Mouse (Mus musculus): ENCODE data around the gene Anapc4. TPM values are rescaled to one million over a fixed set of nuclear protein-coding genes. Genes with fewer than 3 reads are reported as not detected.
A peak's percentile ranks its signal among the peaks of the same experiment; 100 is the strongest.

Gene Anapc4
- polyA plus RNA-seq, 1 experiment from 2014 or later: 116 TPM

DNA sequence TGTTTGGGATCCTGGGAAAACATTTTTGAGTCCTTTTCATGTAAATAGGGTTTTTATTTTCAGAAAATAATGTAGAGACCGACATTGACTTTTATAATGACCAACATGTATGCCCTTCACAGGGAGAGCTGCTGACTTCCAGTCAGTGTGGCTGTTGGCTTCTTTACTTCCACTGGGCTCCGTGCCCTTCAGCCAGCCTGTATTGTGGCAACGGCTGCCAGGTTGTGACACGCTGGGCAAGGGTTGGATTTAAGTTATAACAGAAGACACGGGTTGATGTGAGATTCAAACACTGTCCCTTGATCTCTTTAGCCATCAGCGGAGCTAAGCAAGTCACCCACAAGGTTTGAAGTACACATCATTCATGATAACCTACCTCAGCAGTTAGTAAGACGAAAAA lies 15.1 kb upstream of the Anapc4 start:
- H3K36me3 ChIP-seq: peaks cover 38% of the 10 kb centered on the region
- WGBS: 91% methylated on average over 7 of the region's 7 CpGs
- ATAC-seq (ENCODE audit: low FRiP score): no peak
- no peaks in the 10 kb centered on the region for H3K4me1 ChIP-seq (replicated peaks)
- H3K4me2 ChIP-seq: no peak overlapping the region
- no peaks in the 10 kb centered on the region for H3K27me3 ChIP-seq
- H3K27ac ChIP-seq: no peak overlapping the region
- H3K9me3 ChIP-seq: no peaks in the 10 kb centered on the region
- H3K9ac ChIP-seq: no peak overlapping the region
- no peak overlapping the region for H3K4me3 ChIP-seq

DNA sequence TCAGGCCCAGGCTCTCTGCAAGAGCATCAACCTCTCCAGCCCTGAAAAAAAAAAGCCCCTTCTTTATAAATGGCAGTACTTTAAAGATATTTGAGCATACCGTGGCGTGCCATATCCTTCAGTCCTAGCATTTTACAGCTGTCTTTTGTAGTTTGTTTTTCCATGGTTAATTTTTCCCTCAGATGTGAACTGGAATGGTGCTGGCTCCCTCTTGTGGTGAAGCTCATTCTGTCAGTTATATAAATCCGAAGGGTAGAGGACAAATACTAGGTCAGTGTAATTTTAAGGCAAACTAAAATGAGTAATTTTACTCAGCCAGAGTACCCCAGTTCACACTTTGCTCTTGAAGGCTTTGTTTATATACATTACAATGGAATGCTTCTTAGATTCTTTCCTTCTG lies 12.1 kb upstream of the Anapc4 start:
- peaks cover 31% of the 10 kb centered on the region for H3K36me3 ChIP-seq
- no peak overlapping the region for H3K9ac ChIP-seq
- no peak for ATAC-seq (ENCODE audit: low FRiP score)
- H3K4me2 ChIP-seq: no peak overlapping the region
- 48% methylated on average over 3 of the region's 3 CpGs for WGBS
- no peak overlapping the region for H3K27ac ChIP-seq
- H3K9me3 ChIP-seq: no peaks in the 10 kb centered on the region
- H3K27me3 ChIP-seq: no peaks in the 10 kb centered on the region
- H3K4me1 ChIP-seq (replicated peaks): no peaks in the 10 kb centered on the region
- H3K4me3 ChIP-seq: no peak overlapping the region

DNA sequence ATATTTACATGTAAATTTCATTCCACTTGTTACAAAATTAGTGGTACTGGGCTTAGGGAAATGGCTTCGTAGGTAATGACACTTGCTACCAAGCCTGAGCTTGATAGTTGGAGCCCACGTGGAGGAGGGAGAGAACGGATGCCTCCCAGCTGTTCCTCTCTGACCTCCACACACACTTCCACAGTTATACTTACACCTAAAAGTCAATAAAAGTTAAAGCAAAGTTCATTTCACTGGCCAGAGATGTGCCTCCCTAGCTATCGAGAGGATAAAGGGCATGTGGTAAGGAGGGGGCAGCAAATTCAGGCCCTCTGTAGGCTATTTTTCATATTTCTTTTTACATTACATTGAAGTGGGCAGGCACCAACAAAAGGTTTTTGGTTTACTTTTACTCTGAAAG lies 5.9 kb upstream of the Anapc4 start:
- H3K27ac ChIP-seq: no peak overlapping the region
- H3K9me3 ChIP-seq: no peaks in the 10 kb centered on the region
- peaks cover 1% of the 10 kb centered on the region; the same call in 1 of the 2 replicates for H3K4me1 ChIP-seq (replicated peaks)
- no peak overlapping the region for H3K4me2 ChIP-seq
- ATAC-seq (ENCODE audit: low FRiP score): no peak
- 93% methylated on average over 4 of the region's 4 CpGs for WGBS
- H3K9ac ChIP-seq: no peak overlapping the region
- no peak overlapping the region for H3K4me3 ChIP-seq
- no peaks in the 10 kb centered on the region for H3K27me3 ChIP-seq
- H3K36me3 ChIP-seq: peaks cover 5% of the 10 kb centered on the region

DNA sequence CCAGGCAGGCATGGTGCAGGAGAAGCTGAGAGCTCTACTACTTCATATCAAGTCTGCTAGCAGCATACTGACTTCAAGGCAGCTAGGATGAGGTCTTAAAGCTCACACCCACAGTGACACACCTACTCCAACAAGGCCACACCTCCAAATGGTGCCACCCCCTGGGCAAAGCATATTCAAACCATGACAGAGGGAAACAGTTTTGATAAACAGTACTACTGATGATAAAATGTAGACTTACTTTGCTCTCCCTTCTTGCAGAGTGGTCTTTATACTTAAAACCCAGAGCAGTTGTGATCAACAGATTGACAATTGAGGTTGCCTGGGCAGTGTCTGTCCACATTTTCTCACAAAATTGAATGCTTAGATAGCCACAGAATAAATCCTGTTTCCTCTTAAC lies 807 bp upstream of the Anapc4 start:
- no peak overlapping the region for H3K9ac ChIP-seq
- H3K4me1 ChIP-seq (replicated peaks): peaks cover 31% of the 10 kb centered on the region
- no peaks in the 10 kb centered on the region for H3K9me3 ChIP-seq
- H3K4me3 ChIP-seq: peak overlapping the region; percentile 72; the same call in 1 of the 2 replicates
- H3K36me3 ChIP-seq: peaks cover 13% of the 10 kb centered on the region
- peak overlapping the region; percentile 91 for H3K27ac ChIP-seq
- no peak; the same call in 1 of the 2 replicates for ATAC-seq (ENCODE audit: low FRiP score)
- H3K27me3 ChIP-seq: no peaks in the 10 kb centered on the region
- peak overlapping the region; percentile 84 for H3K4me2 ChIP-seq

DNA sequence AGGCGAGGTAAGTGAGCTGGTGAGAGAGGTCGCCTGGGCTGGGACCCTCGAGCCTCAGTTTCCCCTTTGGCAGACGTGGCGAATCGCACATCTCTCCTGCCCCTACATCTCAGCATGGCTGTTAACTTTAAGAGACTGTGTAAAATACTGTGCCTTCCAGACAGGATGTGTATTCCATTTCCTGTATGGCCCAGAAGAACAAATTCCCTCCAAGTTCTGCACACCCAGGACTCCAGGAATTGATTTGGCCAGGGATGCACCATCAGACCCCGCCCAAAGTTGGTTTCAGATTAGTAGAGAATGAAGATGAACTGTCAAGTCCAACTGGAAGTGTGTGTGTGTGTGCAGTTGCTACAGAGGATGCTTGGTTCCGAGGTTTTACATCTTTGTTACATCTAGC lies 574 bp downstream of the Anapc4 start:
- no peak for ATAC-seq (ENCODE audit: low FRiP score)
- Histone ChIP-seq H3K4me3 (peak overlapping the region; percentile 72), H3K9me3 (no peaks in the 10 kb centered on the region), H3K36me3 (peaks cover 27% of the 10 kb centered on the region), H3K4me1 (replicated peaks) (peaks cover 31% of the 10 kb centered on the region), H3K27me3 (no peaks in the 10 kb centered on the region), H3K9ac (peak overlapping the region; percentile 93), H3K4me2 (peak overlapping the region; percentile 84), H3K27ac (peak overlapping the region; percentile 91)
- 11% methylated on average over 8 of the region's 8 CpGs for WGBS

DNA sequence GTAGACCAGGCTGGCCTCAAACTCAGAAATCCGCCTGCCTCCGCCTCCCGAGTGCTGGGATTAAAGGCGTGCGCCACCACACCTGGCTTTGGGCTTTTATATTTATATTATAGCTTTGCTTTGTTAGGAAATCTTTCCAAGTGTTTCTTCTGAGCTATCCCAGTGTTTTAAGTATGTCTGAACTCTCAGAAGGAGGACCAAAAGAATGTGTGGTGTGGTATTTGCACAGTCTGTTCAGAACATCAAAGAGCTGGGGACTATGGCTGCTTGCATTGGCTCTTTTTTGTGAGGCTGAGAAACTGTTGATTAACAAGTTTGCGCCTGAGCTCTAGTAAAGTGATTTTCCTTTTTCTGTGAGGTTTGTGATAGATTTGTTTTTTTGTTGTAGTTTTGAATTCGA lies 10.5 kb downstream of the Anapc4 start:
- H3K4me2 ChIP-seq: no peak overlapping the region
- H3K4me3 ChIP-seq: no peak overlapping the region
- H3K27ac ChIP-seq: no peak overlapping the region
- no peaks in the 10 kb centered on the region for H3K9me3 ChIP-seq
- 98% methylated on average over 7 of the region's 7 CpGs for WGBS
- no peaks in the 10 kb centered on the region for H3K27me3 ChIP-seq
- peaks cover 81% of the 10 kb centered on the region for H3K36me3 ChIP-seq
- no peak overlapping the region for H3K9ac ChIP-seq
- ATAC-seq (ENCODE audit: low FRiP score): no peak
- H3K4me1 ChIP-seq (replicated peaks): no peaks in the 10 kb centered on the region

DNA sequence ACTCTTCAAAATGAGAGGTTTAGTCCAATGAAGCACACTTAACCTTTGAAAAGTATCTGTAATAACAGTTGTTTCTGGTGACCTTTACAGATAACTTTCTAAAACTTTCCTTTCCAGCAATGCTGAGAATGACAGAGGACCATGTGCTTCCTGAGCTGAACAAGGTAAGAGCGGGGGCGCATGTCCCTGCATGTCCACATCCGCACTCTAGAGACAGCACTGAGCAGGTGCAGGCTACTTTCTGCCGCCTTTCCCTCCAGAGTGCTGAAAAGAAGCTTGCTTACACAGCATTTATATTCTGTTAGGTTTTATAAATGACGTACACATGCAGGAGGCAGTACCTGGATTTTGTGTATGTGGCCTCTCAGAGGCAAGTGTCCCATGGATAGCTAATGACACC lies 21.9 kb downstream of the Anapc4 start:
- Histone ChIP-seq H3K36me3 (peaks cover 73% of the 10 kb centered on the region), H3K9me3 (no peaks in the 10 kb centered on the region), H3K4me3 (no peak overlapping the region), H3K9ac (no peak overlapping the region), H3K27ac (no peak overlapping the region), H3K27me3 (no peaks in the 10 kb centered on the region), H3K4me2 (no peak overlapping the region), H3K4me1 (replicated peaks) (no peaks in the 10 kb centered on the region)
- ATAC-seq (ENCODE audit: low FRiP score): no peak
- WGBS: 89% methylated on average over 5 of the region's 5 CpGs

DNA sequence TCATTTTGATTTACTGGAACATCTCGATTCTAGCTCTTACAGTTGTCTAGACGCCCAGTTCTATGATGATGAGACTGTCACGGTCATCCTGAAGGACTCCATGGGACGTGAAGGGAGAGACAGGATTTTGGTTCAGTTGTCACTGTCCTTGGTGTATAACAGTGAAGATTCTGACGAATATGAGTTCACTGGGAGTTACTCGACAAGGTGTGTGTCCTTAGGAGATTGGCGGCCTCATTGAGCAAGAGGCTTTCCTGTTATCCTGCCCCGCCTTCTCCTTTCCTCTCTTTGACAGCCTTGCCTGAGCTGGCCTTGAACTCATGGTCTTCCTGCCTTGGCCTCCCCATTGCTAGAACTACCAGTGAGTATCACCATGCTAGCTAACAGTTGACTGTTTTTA lies 30.6 kb downstream of the Anapc4 start:
- Histone ChIP-seq H3K36me3 (peaks cover 90% of the 10 kb centered on the region), H3K4me2 (no peak overlapping the region), H3K9me3 (no peaks in the 10 kb centered on the region), H3K27ac (no peak overlapping the region), H3K4me1 (replicated peaks) (0 out of 2 replicates have a peak, but pooled peaks cover 5% of the 10 kb centered on the region), H3K9ac (no peak overlapping the region), H3K27me3 (no peaks in the 10 kb centered on the region), H3K4me3 (no peak overlapping the region)
- ATAC-seq (ENCODE audit: low FRiP score): no peak
- 94% methylated on average over 8 of the region's 8 CpGs for WGBS

DNA sequence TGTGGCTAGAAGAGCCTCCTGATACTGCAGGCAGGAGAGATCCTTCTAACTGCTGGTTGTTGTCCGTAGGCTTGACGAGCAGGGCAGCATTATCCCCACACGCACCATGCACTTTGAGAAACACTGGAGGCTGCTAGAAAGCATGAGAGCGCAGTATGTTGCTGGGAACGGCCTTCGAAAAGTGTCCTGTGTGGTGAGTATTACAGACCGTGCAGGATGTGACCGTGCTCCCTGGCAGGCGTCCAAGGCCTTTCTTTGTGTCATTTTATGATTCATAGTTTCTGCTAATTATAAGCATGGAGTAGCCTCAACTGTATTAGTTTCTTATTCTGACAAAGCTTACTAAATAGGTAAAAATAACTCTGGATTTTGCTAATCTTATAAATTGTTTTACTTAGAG lies 32.0 kb downstream of the Anapc4 start:
- Histone ChIP-seq H3K27me3 (no peaks in the 10 kb centered on the region), H3K4me2 (no peak overlapping the region), H3K36me3 (peaks cover 76% of the 10 kb centered on the region), H3K9ac (no peak overlapping the region), H3K4me1 (replicated peaks) (peaks cover 10% of the 10 kb centered on the region), H3K9me3 (no peaks in the 10 kb centered on the region), H3K27ac (no peak overlapping the region), H3K4me3 (no peak overlapping the region)
- WGBS: 74% methylated on average over 9 of the region's 9 CpGs
- ATAC-seq (ENCODE audit: low FRiP score): no peak

DNA sequence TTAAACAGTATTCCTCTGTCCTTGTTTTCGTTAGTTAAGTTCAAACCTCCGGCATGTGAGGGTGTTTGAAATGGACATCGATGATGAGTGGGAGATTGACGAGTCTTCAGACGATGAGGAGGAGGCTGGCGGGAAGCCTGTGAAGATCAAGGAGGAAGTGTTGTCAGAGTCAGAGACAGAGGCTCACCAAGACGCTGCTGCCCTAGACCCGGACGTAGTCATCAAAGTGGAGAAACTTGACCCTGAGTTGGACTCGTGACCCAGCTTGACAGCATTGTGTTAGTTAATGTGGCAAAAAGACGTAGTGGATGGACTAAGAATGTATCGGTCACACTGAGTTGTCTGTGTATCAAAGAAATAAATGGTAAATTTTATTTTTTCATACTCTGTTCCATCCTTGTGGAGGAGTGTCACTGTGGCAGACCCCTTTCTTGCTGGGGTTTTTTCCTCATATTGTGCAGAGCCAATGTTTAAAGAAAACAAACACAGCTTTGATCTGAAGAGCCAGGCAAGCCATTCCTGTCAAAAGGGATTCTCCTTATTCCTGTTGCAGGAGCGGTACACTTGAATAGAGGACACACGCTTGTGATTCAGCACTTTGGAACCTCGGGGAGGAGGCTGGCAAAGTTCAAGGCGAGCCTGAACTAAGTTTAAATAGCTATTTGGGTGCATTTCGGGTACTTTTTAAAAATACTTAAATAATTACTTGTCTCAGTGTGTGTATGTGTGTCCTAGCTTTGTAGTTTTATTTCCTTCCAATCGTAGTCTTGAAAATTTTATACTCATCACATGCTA lies 32.7 kb downstream of the Anapc4 start:
- Histone ChIP-seq H3K9me3 (no peaks in the 10 kb centered on the region), H3K4me2 (no peak overlapping the region), H3K9ac (no peak overlapping the region), H3K27me3 (no peaks in the 10 kb centered on the region), H3K27ac (no peak overlapping the region; the same call in 1 of the 2 replicates), H3K4me3 (no peak overlapping the region), H3K4me1 (replicated peaks) (peaks cover 10% of the 10 kb centered on the region), H3K36me3 (peaks cover 69% of the 10 kb centered on the region)
- ATAC-seq (ENCODE audit: low FRiP score): no peak
- 82% methylated on average over 18 of the region's 18 CpGs for WGBS

DNA sequence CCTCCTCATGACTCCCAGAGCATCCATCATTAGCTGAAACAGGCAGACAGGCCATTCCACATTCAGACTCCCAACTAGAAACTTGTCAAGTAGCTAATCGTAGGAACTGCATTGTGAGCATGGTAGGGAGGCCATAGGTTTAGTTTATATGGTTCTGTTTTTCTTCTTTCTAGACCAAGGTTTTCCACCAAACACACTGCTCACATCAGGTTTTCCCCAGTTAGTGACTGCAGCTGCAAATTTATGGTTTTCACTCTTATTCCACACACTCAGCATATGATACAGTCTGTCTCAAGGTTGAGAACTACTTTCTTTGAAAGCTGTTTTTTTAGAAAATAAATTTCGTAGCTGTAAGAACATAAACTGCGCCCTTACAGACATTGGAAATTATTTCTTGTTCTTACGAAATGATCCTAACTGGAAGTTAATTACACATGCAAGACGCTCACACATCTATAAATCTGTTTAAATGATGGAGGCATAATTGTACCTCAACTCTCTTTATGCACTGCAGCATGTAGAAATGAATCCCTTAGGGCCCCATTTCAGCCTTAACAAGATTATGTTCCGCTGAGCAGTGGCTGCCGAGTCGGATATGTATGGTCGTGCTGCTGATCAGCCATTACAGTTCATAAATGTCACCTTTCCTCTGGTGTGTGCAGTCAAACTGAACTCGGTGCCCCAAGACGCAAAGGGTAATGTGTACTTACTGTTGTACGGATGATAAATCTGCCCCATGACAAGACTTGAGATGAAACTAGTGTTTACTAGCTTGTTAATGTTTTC lies 35.3 kb downstream of the Anapc4 start:
- Histone ChIP-seq H3K4me3 (no peak overlapping the region), H3K27me3 (no peaks in the 10 kb centered on the region), H3K9ac (no peak overlapping the region), H3K36me3 (peaks cover 45% of the 10 kb centered on the region), H3K4me1 (replicated peaks) (peaks cover 10% of the 10 kb centered on the region), H3K9me3 (no peaks in the 10 kb centered on the region), H3K4me2 (no peak overlapping the region), H3K27ac (0 out of 2 replicates have a peak overlapping the region, but pooled peaks have one; percentile 37)
- peak; percentile 67; the same call in 1 of the 2 replicates for ATAC-seq (ENCODE audit: low FRiP score)
- WGBS: 71% methylated on average over 12 of the region's 12 CpGs

DNA sequence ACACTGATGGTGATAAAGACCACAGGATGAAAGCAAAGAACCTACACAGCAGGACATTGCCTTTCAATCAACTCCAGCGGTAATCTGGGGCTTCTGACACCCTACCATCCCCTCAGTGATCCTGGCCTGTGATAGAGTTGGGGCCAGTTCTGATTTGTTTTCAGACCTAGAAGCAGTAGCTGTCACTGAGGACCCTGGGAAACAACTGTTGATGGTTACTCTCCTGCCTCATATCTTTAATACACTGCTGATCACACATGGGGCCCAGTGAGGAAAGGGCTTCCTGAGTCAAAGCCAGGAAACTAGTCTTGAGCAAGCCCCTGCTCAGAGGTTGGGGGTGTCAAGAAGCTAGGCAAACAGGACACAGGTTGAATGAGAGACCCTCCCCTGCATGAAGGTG lies 37.6 kb downstream of the Anapc4 start:
- H3K4me1 ChIP-seq (replicated peaks): peaks cover 10% of the 10 kb centered on the region
- H3K9me3 ChIP-seq: no peaks in the 10 kb centered on the region
- no peak overlapping the region for H3K9ac ChIP-seq
- H3K36me3 ChIP-seq: peaks cover 24% of the 10 kb centered on the region
- H3K27me3 ChIP-seq: no peaks in the 10 kb centered on the region
- 5% methylated on average over 1 of the region's 1 CpGs for WGBS
- no peak for ATAC-seq (ENCODE audit: low FRiP score)
- H3K4me3 ChIP-seq: no peak overlapping the region
- H3K27ac ChIP-seq: no peak overlapping the region
- H3K4me2 ChIP-seq: no peak overlapping the region
